Mouse (Mus musculus): ENCODE results near the gene Uri1.
A peak's percentile ranks its signal among the peaks of the same experiment; 100 is the strongest.

The Uri1 gene

DNA sequence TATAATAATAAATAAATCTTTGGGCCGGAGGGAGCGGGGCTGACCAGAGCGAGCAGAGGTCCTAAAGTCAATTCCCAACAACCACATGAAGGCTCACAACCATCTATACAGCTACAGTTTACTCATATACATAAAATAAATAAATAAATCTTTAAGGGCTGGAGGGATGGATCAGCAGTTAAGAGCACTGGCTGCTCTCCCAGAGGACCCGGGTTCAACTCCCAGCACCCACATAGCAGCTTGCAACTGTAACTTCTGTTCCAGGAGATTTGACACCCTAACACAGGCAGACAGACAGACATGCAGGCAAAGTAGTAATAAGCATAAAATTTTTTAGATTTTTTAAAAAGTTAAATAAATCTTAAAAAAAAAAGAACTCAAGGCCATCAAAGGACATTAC lies 10.5 kb downstream of the Uri1 start:
- DNase-seq: no peak

DNA sequence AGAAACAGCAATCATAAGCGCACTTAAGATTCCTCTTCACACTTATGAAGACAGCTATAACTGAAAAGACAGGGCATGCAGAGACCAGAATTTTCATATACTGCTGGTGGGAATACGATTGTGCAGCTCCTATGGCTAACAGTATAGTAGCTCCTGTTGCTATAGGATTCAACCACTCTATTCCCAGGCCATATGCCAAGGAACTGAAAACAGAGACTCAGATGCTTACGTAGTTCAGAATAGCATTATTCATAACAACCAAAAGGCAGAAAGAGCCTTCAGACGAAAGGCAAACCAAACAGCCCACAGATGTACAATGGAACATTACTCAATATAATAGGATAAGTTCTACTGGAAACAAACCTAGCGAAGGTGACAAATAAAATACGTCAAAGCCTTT lies 15.0 kb downstream of the Uri1 start:
- no peak for DNase-seq

DNA sequence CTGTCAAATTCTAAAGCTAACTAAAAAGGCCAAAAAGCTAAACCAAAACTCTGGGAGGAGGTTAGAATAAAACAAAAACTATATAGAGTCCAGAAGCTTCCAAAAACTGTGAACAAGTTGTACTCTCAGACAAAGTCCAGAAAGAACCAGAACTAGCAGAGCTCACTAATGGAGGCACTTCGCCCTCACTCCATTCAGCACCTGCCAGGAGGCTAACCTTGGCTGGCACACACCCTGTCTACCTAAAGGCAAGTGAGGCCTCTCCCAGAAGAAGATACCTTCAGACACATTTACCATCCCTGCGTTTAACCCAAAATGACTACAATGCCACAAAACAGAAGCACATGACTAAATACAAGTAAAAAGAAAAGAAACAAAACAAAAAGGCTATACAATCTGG lies 20.9 kb downstream of the Uri1 start:
- DNase-seq: no peak

DNA sequence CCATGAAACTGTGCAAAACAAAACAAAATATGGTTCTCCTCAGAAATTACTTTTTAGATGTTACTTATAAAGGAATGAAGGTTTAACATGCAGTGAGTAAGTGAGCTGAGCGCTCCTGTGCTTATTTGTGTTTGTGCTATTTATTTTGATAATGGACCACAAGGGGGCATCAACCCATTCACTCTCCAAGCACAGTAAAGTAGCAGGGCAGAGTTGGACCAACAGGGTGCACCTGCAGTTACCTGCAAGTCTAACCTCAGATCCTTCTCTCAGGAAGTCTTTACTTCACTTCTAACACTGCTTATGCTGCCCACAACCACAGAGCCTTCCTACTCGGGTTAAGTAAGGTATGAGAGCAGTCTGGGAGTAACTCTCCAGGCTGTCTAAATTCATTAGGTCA lies 23.7 kb downstream of the Uri1 start:
- DNase-seq: no peak

DNA sequence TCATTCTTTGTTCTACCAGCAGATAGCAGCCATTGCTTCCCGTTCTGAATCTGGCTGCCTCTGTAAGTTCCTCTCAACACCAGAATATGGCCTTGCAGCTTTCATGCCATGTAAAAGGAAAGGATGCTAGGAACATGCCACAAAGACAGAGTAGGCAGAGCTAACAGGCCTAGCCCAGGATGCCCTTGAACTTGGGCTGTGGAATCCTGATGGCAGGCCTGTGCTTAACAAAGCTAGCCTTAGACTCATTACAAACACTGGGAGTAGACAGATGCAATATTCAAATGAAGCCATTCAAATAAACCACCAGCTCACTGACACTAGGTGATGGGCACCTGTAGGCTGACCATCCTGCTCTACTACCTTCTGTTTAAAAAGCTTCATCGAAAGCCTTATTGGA lies 30.5 kb downstream of the Uri1 start:
- DNase-seq: no peak

DNA sequence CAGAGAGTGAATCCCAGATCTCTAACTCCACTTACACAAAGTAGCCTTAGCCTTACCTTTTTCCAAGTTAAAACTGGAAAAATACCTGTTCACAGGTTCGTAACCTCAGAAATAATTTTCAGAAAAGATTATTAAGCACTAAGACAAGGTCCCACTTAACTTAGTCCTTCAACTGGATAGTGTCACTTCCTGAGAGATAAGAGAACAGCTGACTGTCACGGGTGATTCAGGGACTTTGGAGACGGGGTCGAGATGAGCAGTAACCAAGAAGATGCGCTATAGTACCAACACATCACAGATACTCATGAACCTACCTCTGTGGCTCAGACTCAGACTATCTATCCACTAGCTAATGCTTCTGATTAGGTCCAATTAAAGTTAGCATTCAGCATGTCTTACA lies 38.5 kb downstream of the Uri1 start:
- no peak for DNase-seq

DNA sequence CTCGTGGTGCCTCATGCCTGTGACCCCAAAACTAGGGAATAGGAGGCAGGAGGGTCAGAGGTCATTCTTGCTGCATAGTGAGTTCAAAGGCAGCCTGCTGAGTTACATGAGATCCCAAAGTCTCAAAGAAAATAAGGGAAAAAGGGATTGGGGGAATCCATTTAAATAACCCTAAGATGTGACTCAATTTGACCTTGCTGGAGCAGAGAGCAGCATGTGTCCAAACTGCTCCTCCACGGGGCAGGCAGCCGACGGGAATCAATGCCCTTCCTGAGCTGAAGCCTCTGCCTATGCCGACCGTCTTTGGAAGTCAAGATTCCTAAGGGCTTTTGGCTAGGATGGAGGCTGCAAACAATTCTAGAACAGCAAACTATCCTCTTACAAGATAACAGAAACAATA lies 39.9 kb downstream of the Uri1 start:
- DNase-seq: no peak

DNA sequence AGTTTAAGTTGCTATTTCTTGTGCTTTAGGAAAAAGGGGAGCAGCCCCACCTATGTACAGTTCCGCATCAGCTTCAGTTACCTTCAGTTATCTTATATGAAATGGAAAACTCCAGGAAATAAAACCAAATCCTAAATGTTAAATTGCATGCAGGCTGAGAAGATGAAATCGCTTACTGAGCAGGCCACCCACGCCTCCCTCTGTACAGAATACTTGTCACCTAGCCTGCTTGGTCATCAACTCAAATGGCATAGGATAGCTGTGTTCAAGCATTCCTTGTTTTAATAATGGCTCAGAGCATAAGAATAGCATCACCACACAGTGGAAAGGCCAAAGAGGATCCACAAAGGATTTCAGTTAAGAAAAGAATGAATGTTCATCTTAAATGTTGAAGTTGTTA lies 43.6 kb downstream of the Uri1 start:
- DNase-seq: peak; percentile 58

DNA sequence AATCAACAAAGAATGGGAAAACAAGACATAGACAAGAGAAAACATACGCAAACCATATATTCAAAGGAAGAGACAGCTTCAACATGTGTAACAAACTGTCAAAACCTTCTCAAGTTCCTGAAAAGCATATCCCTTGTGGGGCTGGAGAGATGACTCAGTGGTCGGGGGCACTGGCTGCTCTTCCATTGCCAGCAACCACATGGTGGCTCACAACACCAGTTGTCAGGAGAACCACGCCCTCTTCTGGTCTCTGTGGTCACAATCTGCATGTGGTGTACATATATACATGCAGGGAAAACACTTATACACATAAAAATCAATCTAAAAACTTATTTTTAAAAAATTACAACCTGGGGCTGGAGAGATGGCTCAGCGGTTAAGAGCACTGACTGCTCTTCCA lies 44.9 kb downstream of the Uri1 start:
- DNase-seq: no peak

DNA sequence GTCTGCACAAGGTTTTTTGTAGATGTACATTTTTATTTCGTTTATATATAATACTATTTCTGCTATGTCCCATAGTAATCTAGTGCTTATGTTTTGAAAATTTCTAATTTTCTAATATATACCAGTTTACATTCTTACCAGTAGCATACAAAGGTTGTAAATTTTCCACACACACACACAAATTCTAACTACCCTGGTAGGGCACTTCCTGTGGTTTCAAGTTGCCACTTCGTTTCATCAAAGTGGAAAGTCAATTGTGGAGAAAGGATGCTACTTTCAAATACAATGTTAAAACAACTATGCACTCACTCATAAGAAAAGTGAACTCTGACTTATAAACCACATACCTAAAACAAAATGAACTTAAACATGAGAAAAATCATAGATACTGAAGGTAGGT lies 45.7 kb downstream of the Uri1 start:
- no peak for DNase-seq

DNA sequence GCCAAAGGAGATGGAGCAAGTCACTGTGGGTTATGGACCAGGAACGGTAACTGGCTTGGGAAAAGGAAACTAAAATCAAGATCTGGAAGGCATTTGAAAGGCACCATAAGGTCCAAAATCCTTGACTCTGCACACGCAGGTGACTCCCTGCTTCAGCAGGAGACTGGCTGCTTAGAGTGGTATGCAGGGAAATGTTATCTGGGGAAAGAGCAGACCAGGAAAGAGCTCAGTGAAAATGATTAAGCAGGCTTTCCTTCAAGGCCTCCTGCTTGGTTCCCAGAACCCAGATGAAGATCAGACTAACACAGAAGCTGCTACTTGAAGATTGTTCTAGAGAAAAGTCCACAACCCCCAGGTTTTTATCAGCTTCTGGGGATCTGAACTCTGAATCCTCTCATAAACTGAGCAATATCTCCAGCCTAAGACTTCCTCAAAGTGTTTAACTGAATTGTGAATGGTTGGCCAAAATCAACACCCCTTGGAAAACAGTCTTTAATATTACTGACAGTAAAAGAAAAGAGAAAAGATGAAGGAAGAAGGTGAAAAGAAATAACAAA lies 50.3 kb downstream of the Uri1 start:
- DNase-seq: no peak

DNA sequence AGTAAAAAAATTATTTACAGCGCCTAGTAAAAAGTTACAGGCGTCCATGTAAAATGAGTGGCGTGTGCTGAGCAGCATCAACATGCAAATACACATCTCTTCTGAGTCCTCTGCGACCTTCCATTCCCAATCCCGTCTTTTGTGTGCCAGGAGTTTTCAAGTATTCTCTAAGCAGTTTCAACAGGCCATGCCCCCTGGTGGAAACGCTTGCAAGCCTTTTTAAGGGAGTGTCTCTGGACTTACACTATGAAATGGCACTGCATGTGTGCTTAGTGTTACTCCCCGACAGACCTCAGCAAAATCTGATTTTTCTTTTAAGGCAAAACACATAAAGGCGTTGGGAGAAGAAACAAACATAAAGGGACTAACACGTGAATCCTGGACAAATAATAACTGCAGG lies 50.8 kb downstream of the Uri1 start:
- DNase-seq: no peak

DNA sequence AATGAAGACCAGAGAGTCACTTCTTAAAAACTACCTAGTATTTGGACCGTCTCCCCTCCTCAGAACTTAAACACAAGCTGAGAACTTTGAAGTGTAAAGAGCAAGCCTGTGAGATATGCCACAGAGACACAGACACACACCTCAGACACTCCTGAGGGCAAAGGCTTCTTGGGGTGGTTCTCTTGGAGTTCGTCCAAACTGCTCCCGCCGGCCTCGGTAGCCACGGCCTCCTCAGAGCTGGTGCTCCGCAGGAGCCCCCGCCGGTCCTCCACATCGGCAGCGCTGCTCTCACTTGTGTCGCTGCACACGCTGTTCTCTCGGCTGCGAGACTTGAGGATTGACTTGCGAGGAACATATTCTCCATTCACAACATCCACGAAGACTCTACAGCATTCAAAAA lies 61.0 kb downstream of the Uri1 start:
- no peak for DNase-seq

DNA sequence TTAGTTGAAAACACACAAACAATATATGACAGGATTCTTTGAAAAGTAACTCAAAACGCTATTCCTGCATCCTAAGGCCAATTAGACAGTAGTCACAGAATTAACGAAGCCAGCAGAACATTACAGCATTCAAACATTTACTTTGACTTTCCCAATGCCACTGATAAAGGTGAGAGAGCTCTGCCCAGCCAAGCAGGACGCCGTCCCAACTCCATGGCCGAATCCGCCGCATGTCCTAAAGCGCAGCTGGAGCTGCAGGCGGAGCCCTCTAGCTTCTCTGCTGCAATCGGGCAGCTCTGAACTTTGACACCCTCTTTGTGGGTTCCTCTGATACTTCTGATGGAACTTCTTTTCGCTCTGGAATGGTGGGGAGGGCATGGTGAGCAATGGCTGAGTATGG lies 62.1 kb downstream of the Uri1 start:
- no peak for DNase-seq

DNA sequence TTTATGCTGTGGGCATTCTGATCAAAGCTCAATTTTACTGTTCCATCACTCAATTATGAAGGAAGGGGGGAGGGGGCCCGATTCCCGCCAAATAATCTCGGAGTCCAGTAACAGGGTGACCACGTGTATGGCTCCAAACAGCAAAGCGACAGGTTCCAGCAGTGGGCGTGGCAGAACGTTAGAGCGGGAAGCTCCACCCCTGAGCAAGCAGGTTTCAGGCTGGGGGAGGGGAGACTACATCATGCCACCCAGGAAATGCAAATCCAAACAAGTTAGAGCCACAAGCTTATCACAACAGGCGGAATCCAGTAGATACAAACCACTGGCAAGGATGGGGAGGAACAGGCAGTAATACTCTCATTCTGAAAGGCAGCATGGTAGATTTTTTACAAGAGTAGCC lies 71.5 kb downstream of the Uri1 start:
- DNase-seq: no peak

DNA sequence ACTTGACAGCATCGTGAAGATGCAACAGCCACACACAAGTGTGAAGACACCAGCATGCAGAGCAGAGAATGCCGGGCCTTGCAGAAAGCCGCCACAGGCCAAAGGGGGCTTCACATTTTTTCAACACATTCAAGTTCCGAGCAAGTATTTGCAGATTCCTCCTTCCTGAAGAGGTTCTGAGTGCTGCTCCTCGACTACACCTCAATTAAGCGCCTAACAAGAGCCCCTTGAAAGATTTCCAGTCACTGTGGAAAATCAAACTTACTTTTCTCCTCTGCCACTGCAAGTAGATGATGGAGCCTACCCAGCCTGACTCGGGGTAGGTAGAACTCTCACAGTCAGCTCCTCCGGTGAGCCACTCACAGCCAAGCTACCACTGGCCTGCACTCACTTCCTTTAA lies 86.9 kb downstream of the Uri1 start:
- no peak for DNase-seq

DNA sequence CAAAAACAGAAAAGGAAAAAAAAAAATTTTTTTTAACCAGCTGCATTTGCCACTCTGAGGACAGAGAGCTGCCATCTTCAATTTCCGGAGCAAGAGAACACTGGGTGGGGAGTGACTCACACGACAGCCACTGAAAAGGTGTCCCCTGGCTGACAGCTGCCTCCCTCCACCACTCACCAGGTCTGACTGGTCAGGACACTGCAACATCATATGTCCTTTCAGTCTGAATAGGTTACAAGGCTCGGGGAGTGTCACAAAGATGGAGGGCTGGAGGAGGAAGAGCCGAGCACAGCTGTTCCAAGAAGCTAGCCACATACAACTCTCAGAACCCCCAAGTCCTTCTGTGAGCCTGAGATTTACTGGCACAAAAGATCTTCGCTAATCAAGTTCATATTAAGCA lies 87.6 kb downstream of the Uri1 start:
- DNase-seq: no peak

DNA sequence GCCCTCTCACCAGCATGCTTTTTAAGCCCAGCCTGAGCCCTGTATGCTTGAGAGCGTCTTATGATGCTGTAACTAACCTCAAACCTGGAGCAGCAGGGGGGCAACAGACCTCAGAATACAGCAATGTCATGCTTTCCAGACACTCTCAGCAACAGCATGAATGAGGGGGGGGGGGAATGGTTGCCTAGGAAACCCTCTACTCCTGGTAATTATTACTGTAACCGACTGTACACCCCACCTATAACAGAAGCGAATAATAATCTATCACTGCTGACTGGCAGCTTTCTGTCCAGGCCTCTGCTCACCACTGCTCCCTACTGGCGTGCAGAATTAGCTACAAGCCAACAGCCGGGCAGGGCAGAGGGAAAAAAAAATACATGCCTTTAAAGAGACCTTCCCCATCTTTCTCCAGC lies 88.6 kb downstream of the Uri1 start:
- DNase-seq: peak; percentile 29

DNA sequence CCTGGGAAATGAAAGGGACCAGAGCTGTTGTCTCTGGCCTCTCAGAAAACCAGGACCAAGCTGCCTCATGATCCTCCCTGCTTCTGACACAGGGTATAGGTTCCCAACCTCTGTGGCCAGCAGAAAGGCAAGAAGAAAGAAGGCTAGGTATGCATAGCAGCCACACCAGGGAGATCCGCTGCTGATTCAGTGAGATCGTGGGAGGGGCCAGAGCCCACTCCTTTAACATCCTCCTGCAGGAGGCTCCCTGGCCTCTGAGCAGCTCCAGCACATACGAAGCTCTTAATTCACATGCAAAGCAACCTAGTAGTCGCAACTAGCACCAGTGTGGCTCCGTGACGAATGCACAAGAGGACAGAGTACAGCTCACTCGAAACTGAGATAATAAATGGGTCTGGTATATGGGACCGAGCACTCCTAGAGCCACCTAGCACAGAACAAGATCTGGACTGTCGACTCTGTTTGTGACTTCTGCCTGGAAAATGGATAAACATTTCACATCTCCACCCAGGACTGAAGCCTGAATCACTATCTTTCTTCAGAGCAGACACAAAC lies 89.5 kb downstream of the Uri1 start:
- no peak for DNase-seq

DNA sequence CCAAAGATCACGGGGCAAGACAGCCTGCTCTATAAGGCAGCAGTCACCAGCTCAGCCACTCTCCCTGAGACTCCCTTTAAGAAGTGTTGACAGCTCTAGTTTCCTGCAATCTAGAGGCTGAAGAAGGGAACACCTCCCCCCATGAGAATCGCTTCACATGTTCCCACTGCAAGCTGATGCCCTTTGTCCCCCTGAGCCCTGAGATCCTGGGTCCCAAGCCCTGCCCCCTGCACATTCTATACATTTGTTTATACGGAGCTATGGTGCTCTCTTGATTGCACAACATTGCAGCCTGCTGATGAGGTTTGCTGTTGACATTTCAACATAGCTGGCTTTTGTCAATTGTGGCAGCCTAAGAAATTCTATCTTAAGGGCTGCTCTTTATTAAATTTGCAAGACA lies 91.7 kb downstream of the Uri1 start:
- DNase-seq: no peak

DNA sequence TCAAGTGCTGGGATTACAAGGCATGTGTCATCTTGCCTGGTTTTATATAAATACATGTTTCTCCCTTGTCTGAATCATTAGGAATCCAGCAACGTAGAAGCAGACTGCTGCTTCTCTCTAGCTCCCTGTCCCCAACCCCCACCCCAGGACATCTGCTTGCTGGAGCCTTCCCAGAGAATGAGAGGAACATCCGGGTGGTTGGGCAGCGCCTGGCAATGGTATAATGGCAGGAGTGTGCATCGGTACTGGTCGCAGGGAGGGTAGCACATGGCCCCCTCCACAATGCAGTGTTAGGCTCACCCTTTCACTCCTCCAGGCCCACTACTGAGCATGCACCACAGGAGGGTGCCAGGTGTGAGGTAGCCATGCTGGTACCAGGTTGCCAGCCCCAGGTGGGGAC lies 93.6 kb downstream of the Uri1 start:
- peak; percentile 43 for DNase-seq

DNA sequence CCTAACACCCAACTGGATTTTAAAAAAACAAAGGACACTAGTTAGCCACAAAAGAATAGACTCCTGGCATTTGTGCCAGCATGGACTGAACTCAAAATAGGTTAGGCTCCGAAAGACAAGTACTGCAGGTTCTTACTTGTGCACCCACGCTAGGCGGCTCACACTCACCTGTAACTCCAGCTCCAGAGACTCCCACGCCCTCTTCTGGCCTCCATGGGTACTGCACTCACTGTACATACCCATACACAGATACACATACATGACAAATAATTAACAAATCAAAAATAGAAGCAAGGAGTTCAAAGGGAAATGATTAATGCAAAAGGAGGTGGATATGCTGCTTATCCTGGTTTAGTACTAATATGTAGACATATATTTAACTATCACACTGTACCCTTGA lies 100.4 kb downstream of the Uri1 start:
- no peak for DNase-seq

DNA sequence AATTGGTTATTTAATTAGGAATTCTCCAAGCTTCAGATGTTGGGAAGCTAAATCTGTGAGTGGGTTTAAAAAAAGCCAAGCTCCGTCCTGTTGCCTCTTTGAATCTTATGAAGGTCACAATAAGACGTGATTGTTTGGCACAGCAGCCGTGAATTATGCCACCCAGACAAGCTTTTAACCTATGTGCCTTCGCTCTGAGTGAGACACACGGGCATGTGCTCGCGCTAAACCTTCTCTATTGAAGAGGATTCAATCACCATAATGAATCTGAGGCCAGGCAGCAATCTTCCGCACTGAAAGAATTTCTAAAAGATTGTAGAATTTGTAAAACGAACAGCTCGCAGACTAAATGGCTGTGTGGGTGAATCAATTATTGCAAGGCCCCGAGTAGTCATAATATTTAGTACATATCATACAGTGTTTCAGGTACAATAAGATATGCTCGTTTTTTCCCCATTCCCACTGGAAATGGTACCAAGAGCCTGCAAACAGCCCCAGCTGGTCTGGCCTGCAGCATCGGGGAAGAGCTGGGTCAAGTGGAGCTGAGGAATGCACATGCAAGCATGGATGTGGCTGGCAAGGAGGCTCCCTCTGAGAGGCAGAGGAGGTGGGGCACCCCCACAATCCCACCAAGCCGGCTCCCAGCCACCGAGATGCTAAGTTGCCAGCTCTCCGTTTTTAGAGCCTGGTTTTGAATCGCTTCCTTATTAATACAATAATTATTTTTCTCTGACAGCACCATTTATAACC lies 101.5 kb downstream of the Uri1 start:
- no peak for DNase-seq

DNA sequence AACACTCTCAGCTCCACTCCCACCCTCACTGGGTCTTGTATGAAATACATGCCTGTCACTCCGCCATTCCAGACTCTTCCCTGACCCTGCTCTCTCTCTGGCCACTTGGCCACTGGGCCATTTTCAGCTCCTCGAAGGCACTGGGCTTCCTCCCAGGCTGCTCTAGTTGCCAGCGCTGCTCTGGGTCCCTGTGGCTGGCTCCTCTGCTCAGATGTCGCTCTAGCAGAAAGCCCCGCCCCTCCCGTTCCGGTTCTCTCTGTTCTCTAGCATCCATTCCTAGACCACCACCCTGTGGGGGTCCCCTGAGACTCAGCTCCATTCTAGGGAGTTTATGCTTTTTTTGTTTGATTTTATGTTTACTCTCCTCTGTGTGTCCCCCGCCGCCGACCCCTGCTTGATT lies 104.4 kb downstream of the Uri1 start:
- no peak for DNase-seq
